Mouse (Mus musculus): Measurements from ENCODE around the gene Il17re.

Il17re gene

GRCm38 (mm10) chr6:113483729-113484128 lies 25.4 kb downstream of the Il17re start:
- peak; percentile 43 for DNase-seq (ENCODE audit: low read depth, low spot score)

- peak; percentile 42 for DNase-seq (ENCODE audit: low read depth, low spot score)
Measured at GRCm38 (mm10) chr6:113487125-113487576, 28.9 kb downstream of the Il17re start.

- DNase-seq (ENCODE audit: low read depth, low spot score) = no peak
Measured at GRCm38 (mm10) chr6:113489410-113489809, 31.1 kb downstream of the Il17re start.

- no peak for DNase-seq (ENCODE audit: low read depth, low spot score)
Measured at GRCm38 (mm10) chr6:113492101-113492864, 34.0 kb downstream of the Il17re start.

GRCm38 (mm10) chr6:113494258-113494788 lies 36.0 kb downstream of the Il17re start:
- DNase-seq (ENCODE audit: low read depth, low spot score) = peak; percentile 95

- no peak for DNase-seq (ENCODE audit: low read depth, low spot score)
Measured at GRCm38 (mm10) chr6:113495071-113495675, 36.9 kb downstream of the Il17re start.

- DNase-seq (ENCODE audit: low read depth, low spot score) = no peak
Measured at GRCm38 (mm10) chr6:113499346-113499745, 41.1 kb downstream of the Il17re start.

GRCm38 (mm10) chr6:113501388-113502084 lies 43.3 kb downstream of the Il17re start, which contains the start of gene Prrt3:
TSS of gene Prrt3 (minus strand) at chr6:113501931.
- no peak for DNase-seq (ENCODE audit: low read depth, low spot score)

- DNase-seq (ENCODE audit: low read depth, low spot score) = no peak
Measured at GRCm38 (mm10) chr6:113502801-113503200, 44.5 kb downstream of the Il17re start.

GRCm38 (mm10) chr6:113505689-113506088 lies 47.4 kb downstream of the Il17re start:
- DNase-seq (ENCODE audit: low read depth, low spot score) = no peak

GRCm38 (mm10) chr6:113507130-113507529 lies 48.8 kb downstream of the Il17re start:
- no peak for DNase-seq (ENCODE audit: low read depth, low spot score)

- DNase-seq (ENCODE audit: low read depth, low spot score) = no peak
Measured at GRCm38 (mm10) chr6:113508272-113508946, 50.1 kb downstream of the Il17re start.

GRCm38 (mm10) chr6:113508947-113509280 lies 50.6 kb downstream of the Il17re start:
- DNase-seq (ENCODE audit: low read depth, low spot score) = no peak

GRCm38 (mm10) chr6:113513944-113514343 lies 55.7 kb downstream of the Il17re start:
- no peak for DNase-seq (ENCODE audit: low read depth, low spot score)

GRCm38 (mm10) chr6:113514600-113514999 lies 56.3 kb downstream of the Il17re start:
- DNase-seq (ENCODE audit: low read depth, low spot score) = no peak

- DNase-seq (ENCODE audit: low read depth, low spot score) = no peak
Measured at GRCm38 (mm10) chr6:113517434-113518080, 59.3 kb downstream of the Il17re start.

Data from CD4-positive, CD25-positive, alpha-beta regulatory T cell, adult 2 months (primary cell).